Mouse (Mus musculus): ENCODE results near the gene Loxl3. TPM values are rescaled to one million over a fixed set of nuclear protein-coding genes. Genes with fewer than 3 reads are reported as not detected.

Loxl3 gene
- polyA plus RNA-seq, 1 experiment = 18.8 TPM

- H3K4me3 ChIP-seq (ENCODE audit: insufficient read depth, low read length) = no peak overlapping the region
- peaks cover 27% of the 10 kb centered on the region for H3K4me1 ChIP-seq (ENCODE audit: control insufficient read depth, insufficient read depth, low read length)
- TF ChIP-seq CTCF (IDR thresholded peaks at IDR 0.05; ENCODE audit: low read depth, low read length) (no peak), POLR2A (IDR thresholded peaks at IDR 0.05; ENCODE audit: borderline replicate concordance, low read depth, low read length) (no peak)
- H3K27ac ChIP-seq (ENCODE audit: insufficient read depth, low read depth, low read length) = no peak overlapping the region
Observed at GRCm38 (mm10) chr6:83025221-83025620, 8.8 kb upstream of the Loxl3 start.

DNA sequence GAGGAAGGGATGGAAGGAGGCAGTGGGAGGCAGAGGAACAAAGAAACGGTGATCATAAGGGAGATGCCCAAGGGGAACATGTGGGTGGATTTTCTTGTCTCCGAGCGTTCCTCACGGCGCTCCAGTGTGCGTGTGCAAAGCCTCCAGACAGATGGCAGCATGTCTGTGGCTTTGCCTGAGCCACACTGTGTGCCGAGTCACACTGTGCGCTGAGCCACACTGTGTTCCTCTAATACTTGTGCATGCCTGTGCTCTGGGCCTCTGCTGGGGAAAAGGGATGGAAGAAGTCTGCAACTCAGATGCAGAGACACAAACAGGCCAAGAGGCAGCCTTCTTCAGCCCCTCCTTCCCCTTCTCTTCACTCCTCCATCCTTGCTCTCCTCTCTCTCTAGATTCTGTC lies 6.7 kb upstream of the Loxl3 start:
- no peak overlapping the region for H3K27ac ChIP-seq (ENCODE audit: insufficient read depth, low read depth, low read length)
- H3K4me1 ChIP-seq (ENCODE audit: control insufficient read depth, insufficient read depth, low read length) = peaks cover 22% of the 10 kb centered on the region
- no peak overlapping the region for H3K4me3 ChIP-seq (ENCODE audit: insufficient read depth, low read length)
- TF ChIP-seq CTCF (IDR thresholded peaks at IDR 0.05; ENCODE audit: low read depth, low read length) (no peak), POLR2A (IDR thresholded peaks at IDR 0.05; ENCODE audit: borderline replicate concordance, low read depth, low read length) (no peak)

DNA sequence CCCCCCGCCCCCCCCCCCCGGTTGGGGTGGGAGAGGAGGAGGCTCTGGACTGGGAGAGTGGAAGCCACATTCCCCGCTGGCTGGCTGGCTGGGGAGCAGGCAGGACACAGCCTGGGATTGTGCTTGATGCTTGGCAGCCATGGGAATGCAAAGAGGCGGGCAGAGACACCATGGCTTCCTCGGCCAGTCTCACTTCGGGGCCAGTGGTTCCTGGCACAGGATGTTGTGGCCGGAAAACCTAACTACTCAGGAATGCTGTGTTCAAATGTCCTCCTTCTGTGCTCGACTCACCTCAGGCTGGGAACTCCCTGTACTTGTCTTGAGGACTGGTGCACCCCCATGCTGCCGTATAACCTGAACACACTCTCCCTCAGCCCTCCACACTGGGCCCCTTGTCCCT lies 6.3 kb upstream of the Loxl3 start:
- TF ChIP-seq POLR2A (IDR thresholded peaks at IDR 0.05; ENCODE audit: borderline replicate concordance, low read depth, low read length) (no peak), CTCF (IDR thresholded peaks at IDR 0.05; ENCODE audit: low read depth, low read length) (no peak)
- Histone ChIP-seq H3K27ac (ENCODE audit: insufficient read depth, low read depth, low read length) (no peak overlapping the region), H3K4me3 (ENCODE audit: insufficient read depth, low read length) (no peak overlapping the region), H3K4me1 (ENCODE audit: control insufficient read depth, insufficient read depth, low read length) (peaks cover 22% of the 10 kb centered on the region)

DNA sequence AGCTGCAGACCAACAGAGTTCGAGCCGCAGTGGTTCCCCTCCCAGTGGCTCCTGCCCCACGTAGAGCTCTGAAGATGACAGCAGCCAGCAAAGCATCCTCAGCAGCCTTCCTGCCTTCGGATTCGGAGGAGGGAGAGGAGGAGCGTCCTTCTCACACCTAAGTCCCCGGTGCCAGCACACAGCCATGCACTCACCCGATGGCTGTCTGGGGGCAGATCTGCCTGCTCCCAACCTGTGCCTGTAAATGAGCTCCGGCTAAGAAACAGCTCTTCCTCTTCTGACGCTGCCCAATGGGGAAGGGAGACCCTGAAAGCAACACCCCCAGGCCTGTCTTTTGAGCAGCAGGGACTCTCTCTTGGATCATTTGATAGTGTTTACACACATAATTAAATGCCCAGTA lies 4.2 kb upstream of the Loxl3 start:
- H3K27ac ChIP-seq (ENCODE audit: insufficient read depth, low read depth, low read length) = no peak overlapping the region
- H3K4me1 ChIP-seq (ENCODE audit: control insufficient read depth, insufficient read depth, low read length) = peaks cover 17% of the 10 kb centered on the region
- no peak overlapping the region for H3K4me3 ChIP-seq (ENCODE audit: insufficient read depth, low read length)
- TF ChIP-seq POLR2A (IDR thresholded peaks at IDR 0.05; ENCODE audit: borderline replicate concordance, low read depth, low read length) (no peak), CTCF (IDR thresholded peaks at IDR 0.05; ENCODE audit: low read depth, low read length) (no peak)

- Histone ChIP-seq H3K27ac (ENCODE audit: insufficient read depth, low read depth, low read length) (no peak overlapping the region), H3K4me1 (ENCODE audit: control insufficient read depth, insufficient read depth, low read length) (peaks cover 12% of the 10 kb centered on the region), H3K4me3 (ENCODE audit: insufficient read depth, low read length) (no peak overlapping the region)
- no peak for TF ChIP-seq CTCF (IDR thresholded peaks at IDR 0.05; ENCODE audit: low read depth, low read length)
- TF ChIP-seq POLR2A (IDR thresholded peaks at IDR 0.05; ENCODE audit: borderline replicate concordance, low read depth, low read length) = no peak
Observed at GRCm38 (mm10) chr6:83031111-83031510, 2.9 kb upstream of the Loxl3 start.

- Histone ChIP-seq H3K27ac (ENCODE audit: insufficient read depth, low read depth, low read length) (no peak overlapping the region), H3K4me3 (ENCODE audit: insufficient read depth, low read length) (peak overlapping the region; percentile 78), H3K4me1 (ENCODE audit: control insufficient read depth, insufficient read depth, low read length) (peaks cover 12% of the 10 kb centered on the region)
- TF ChIP-seq POLR2A (IDR thresholded peaks at IDR 0.05; ENCODE audit: borderline replicate concordance, low read depth, low read length) (no peak), CTCF (IDR thresholded peaks at IDR 0.05; ENCODE audit: low read depth, low read length) (no peak; the same call in 1 of the 2 replicates)
Observed at GRCm38 (mm10) chr6:83031921-83032590, 1.9 kb upstream of the Loxl3 start.

- TF ChIP-seq CTCF (IDR thresholded peaks at IDR 0.05; ENCODE audit: low read depth, low read length) (no peak), POLR2A (IDR thresholded peaks at IDR 0.05; ENCODE audit: borderline replicate concordance, low read depth, low read length) (no peak)
- H3K4me1 ChIP-seq (ENCODE audit: control insufficient read depth, insufficient read depth, low read length) = peaks cover 12% of the 10 kb centered on the region
Observed at GRCm38 (mm10) chr6:83032769-83033191, 1.2 kb upstream of the Loxl3 start.

DNA sequence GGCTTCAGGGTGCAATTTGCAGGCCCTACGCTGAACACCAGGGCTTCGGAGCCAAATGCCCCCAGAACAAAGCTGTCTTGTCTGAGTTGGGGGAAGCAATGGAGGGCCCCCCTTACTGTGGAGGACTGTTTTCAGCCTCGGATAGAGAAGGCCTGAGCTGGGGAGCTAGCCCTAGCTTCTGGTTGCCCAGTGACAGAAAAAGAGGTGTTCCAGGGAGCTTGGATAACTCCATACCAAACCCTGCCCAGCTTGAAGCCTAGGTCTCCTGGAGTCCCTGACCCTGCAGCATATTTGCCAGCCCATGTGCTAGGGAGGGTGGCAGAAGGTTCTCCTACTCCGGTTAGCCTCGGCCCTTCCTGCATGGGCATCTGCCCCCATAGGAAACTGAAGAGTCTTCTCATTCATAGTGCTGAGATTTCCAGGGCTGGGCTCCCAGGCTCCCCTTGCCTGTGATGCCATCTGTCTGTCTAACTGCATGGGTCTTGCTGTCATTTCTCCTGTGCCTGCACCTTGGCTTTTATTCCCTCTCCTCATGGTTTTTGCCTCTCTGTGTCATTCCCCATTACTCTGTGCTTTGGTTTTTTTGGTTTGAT lies 586 bp downstream of the Loxl3 start:
- TF ChIP-seq CTCF (IDR thresholded peaks at IDR 0.05; ENCODE audit: low read depth, low read length) (no peak), POLR2A (IDR thresholded peaks at IDR 0.05; ENCODE audit: borderline replicate concordance, low read depth, low read length) (no peak)
- H3K4me1 ChIP-seq (ENCODE audit: control insufficient read depth, insufficient read depth, low read length) = peaks cover 16% of the 10 kb centered on the region
- H3K4me3 ChIP-seq (ENCODE audit: insufficient read depth, low read length) = no peak overlapping the region
- H3K27ac ChIP-seq (ENCODE audit: insufficient read depth, low read depth, low read length) = no peak overlapping the region

More at GRCm38 (mm10) chr6:83032769-83033191, 1.2 kb upstream of the Loxl3 start:
- H3K4me3 ChIP-seq (ENCODE audit: insufficient read depth, low read length) = peak overlapping the region; percentile 78
- H3K27ac ChIP-seq (ENCODE audit: insufficient read depth, low read depth, low read length) = peak overlapping the region; percentile 78

DNA sequence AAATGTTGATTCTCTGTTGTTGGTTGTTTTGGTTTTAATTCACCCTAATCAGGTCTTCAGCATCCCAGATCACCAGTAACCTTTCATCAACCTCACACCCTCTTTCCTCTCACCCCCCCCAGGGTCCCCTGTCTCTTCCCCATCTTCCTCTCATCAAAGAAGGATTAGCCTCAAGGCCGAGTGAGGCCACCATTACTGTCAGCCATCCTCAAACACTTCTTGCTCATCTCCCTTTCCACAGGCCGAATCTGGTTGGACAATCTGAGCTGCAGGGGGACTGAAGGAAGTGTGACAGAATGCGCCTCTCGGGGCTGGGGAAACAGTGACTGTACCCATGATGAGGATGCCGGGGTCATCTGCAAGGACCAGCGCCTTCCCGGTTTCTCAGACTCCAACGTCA lies 3.2 kb downstream of the Loxl3 start:
- TF ChIP-seq CTCF (IDR thresholded peaks at IDR 0.05; ENCODE audit: low read depth, low read length) (no peak), POLR2A (IDR thresholded peaks at IDR 0.05; ENCODE audit: borderline replicate concordance, low read depth, low read length) (no peak)
- no peak overlapping the region for H3K4me3 ChIP-seq (ENCODE audit: insufficient read depth, low read length)
- H3K4me1 ChIP-seq (ENCODE audit: control insufficient read depth, insufficient read depth, low read length) = peaks cover 31% of the 10 kb centered on the region
- no peak overlapping the region for H3K27ac ChIP-seq (ENCODE audit: insufficient read depth, low read depth, low read length)

GRCm38 (mm10) chr6:83038496-83039012 lies 4.6 kb downstream of the Loxl3 start:
- peaks cover 41% of the 10 kb centered on the region for H3K4me1 ChIP-seq (ENCODE audit: control insufficient read depth, insufficient read depth, low read length)
- peak overlapping the region; percentile 29 for H3K27ac ChIP-seq (ENCODE audit: insufficient read depth, low read depth, low read length)
- no peak overlapping the region for H3K4me3 ChIP-seq (ENCODE audit: insufficient read depth, low read length)
- TF ChIP-seq POLR2A (IDR thresholded peaks at IDR 0.05; ENCODE audit: borderline replicate concordance, low read depth, low read length) = no peak
- TF ChIP-seq CTCF (IDR thresholded peaks at IDR 0.05; ENCODE audit: low read depth, low read length) = no peak
